Mouse (Mus musculus): ENCODE data around the gene Rpl39. TPM values are rescaled to one million over a fixed set of nuclear protein-coding genes. Genes with fewer than 3 reads are reported as not detected.

The Rpl39 gene
- polyA plus RNA-seq, 1 experiment, result 2,053 TPM

DNA sequence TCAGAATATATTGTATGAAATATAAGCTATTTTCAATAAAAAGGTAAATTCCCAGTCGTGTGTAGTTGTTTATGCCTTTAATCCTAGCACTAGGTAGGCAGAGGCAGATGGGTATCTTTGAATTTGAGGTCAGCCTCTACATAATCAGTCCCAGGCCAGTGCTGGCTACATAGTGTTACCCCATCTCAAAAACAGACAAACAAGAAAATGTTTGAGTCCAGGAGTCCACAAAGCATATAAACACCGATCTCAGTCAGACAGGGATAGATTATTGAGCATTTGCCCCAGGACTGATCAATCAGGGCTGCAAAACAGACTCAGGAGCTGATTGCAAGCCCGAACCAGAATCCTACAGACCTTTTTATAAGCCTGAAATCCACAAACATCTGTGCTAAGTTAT lies 34.4 kb upstream of the Rpl39 start:
- peaks cover 20% of the 10 kb centered on the region for H3K27me3 ChIP-seq (ENCODE audit: control insufficient read depth, insufficient read depth, insufficient read length)
- no peak overlapping the region for H3K4me2 ChIP-seq (ENCODE audit: low read depth)
- no peak overlapping the region for H3K4me3 ChIP-seq
- TF ChIP-seq USF1 (IDR thresholded peaks at IDR 0.05; ENCODE audit: low read depth) (no peak), MYOG (IDR thresholded peaks at IDR 0.05; ENCODE audit: control insufficient read depth in 1 of 3, insufficient read depth in 1 of 3, insufficient read length in 2 of 3, low read depth in 2 of 3) (no peak), SRF (IDR thresholded peaks at IDR 0.05; ENCODE audit: control insufficient read depth, insufficient read length, low read depth) (no peak), POLR2A (IDR thresholded peaks at IDR 0.05; ENCODE audit: insufficient read length, low read depth) (no peak), CEBPB (IDR thresholded peaks at IDR 0.05; ENCODE audit: insufficient read depth, poor library complexity, severe bottlenecking) (no peak), E2F4 (IDR thresholded peaks at IDR 0.05; ENCODE audit: insufficient read depth) (no peak), MYOD1 (IDR thresholded peaks at IDR 0.05; ENCODE audit: control insufficient read depth in 1 of 3, insufficient read length in 2 of 3, low read depth in 2 of 3) (no peak)
- no peaks in the 10 kb centered on the region for H3K79me2 ChIP-seq (ENCODE audit: control insufficient read depth, insufficient read depth)
- H3K36me3 ChIP-seq (ENCODE audit: control insufficient read depth, insufficient read depth), result no peaks in the 10 kb centered on the region
- H3ac ChIP-seq (ENCODE audit: control insufficient read depth, insufficient read length), result no peak overlapping the region

DNA sequence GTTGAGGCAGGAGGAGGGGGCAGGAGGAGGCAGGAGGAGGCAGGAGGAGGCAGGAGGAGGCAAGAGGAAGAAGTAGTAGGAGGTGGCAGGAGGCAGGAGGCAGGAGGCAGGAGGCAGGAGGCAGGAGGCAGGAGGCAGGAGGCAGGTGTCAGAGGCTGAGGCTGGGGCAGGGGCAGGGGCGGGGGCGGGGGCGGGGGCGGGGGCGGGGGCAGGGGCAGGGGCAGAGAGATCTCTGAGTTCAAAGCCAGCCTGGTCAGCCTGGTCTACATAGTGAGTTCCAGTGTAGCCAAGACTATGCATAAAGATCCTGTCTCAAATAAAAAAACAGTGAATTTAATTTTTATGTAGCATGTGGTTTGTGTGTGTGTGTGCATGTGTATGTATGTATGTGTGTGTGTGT lies 31.9 kb upstream of the Rpl39 start:
- TF ChIP-seq MAX (IDR thresholded peaks at IDR 0.05; ENCODE audit: low read depth) (no peak), TCF3 (IDR thresholded peaks at IDR 0.05; ENCODE audit: insufficient read length, low read depth) (no peak), CEBPB (IDR thresholded peaks at IDR 0.05; ENCODE audit: insufficient read depth, poor library complexity, severe bottlenecking) (no peak), E2F4 (IDR thresholded peaks at IDR 0.05; ENCODE audit: insufficient read depth) (no peak), SRF (IDR thresholded peaks at IDR 0.05; ENCODE audit: control insufficient read depth, insufficient read length, low read depth) (no peak), USF1 (IDR thresholded peaks at IDR 0.05; ENCODE audit: low read depth) (no peak), MYOD1 (IDR thresholded peaks at IDR 0.05; ENCODE audit: control insufficient read depth in 1 of 3, insufficient read length in 2 of 3, low read depth in 2 of 3) (no peak), POLR2A (IDR thresholded peaks at IDR 0.05; ENCODE audit: insufficient read length, low read depth) (no peak), POLR2AphosphoS2 (IDR thresholded peaks at IDR 0.05; ENCODE audit: insufficient read length, low read depth) (no peak), TCF12 (IDR thresholded peaks at IDR 0.05; ENCODE audit: insufficient read depth, poor library complexity, severe bottlenecking) (no peak), REST (IDR thresholded peaks at IDR 0.05; ENCODE audit: insufficient read depth, insufficient read length) (no peak), MYOG (IDR thresholded peaks at IDR 0.05; ENCODE audit: control insufficient read depth in 1 of 3, insufficient read depth in 1 of 3, insufficient read length in 2 of 3, low read depth in 2 of 3) (no peak)

DNA sequence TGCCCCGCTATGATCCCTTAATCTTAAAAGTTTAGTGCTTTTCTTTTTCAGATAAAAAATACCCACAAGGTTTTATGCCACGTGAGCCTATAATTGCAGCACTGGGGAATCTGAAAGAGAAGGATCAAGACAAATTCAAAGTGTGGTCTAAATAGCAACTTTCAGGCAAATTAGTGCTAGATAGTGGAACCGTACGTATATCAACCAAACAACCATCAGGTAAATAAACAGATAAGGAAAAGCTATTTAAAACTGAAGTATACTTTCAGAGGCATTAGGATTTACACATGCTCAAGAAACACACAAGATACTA lies 25.6 kb upstream of the Rpl39 start:
- peaks cover 7% of the 10 kb centered on the region for H3K27me3 ChIP-seq (ENCODE audit: control insufficient read depth, insufficient read depth, insufficient read length)
- no peaks in the 10 kb centered on the region for H3K36me3 ChIP-seq (ENCODE audit: control insufficient read depth, insufficient read depth)
- no peak overlapping the region for H3K4me3 ChIP-seq
- H3ac ChIP-seq (ENCODE audit: control insufficient read depth, insufficient read length), result no peak overlapping the region
- TF ChIP-seq E2F4 (IDR thresholded peaks at IDR 0.05; ENCODE audit: insufficient read depth), result no peak
- TF ChIP-seq POLR2AphosphoS2 (IDR thresholded peaks at IDR 0.05; ENCODE audit: insufficient read length, low read depth), result no peak
- no peak for TF ChIP-seq REST (IDR thresholded peaks at IDR 0.05; ENCODE audit: insufficient read depth, insufficient read length)
- no peak for TF ChIP-seq MAX (IDR thresholded peaks at IDR 0.05; ENCODE audit: low read depth)
- no peak for TF ChIP-seq SRF (IDR thresholded peaks at IDR 0.05; ENCODE audit: control insufficient read depth, insufficient read length, low read depth)
- no peak for TF ChIP-seq POLR2A (IDR thresholded peaks at IDR 0.05; ENCODE audit: insufficient read length, low read depth)
- no peak for TF ChIP-seq MYOG (IDR thresholded peaks at IDR 0.05; ENCODE audit: control insufficient read depth in 1 of 3, insufficient read depth in 1 of 3, insufficient read length in 2 of 3, low read depth in 2 of 3)
- TF ChIP-seq CEBPB (IDR thresholded peaks at IDR 0.05; ENCODE audit: insufficient read depth, poor library complexity, severe bottlenecking), result no peak
- no peak for TF ChIP-seq TCF12 (IDR thresholded peaks at IDR 0.05; ENCODE audit: insufficient read depth, poor library complexity, severe bottlenecking)
- no peak for TF ChIP-seq TCF3 (IDR thresholded peaks at IDR 0.05; ENCODE audit: insufficient read length, low read depth)
- no peak for TF ChIP-seq MYOD1 (IDR thresholded peaks at IDR 0.05; ENCODE audit: control insufficient read depth in 1 of 3, insufficient read length in 2 of 3, low read depth in 2 of 3)
- TF ChIP-seq USF1 (IDR thresholded peaks at IDR 0.05; ENCODE audit: low read depth), result no peak
- peak overlapping the region; percentile 34 for H3K4me2 ChIP-seq (ENCODE audit: low read depth)
- peaks cover 9% of the 10 kb centered on the region for H3K79me2 ChIP-seq (ENCODE audit: control insufficient read depth, insufficient read depth)

More for the DNA sequence above, 31.9 kb upstream of the Rpl39 start:
- no peaks in the 10 kb centered on the region for H3K36me3 ChIP-seq (ENCODE audit: control insufficient read depth, insufficient read depth)
- H3K4me2 ChIP-seq (ENCODE audit: low read depth), result no peak overlapping the region
- no peak overlapping the region for H3ac ChIP-seq (ENCODE audit: control insufficient read depth, insufficient read length)
- H3K79me2 ChIP-seq (ENCODE audit: control insufficient read depth, insufficient read depth), result no peaks in the 10 kb centered on the region
- H3K4me3 ChIP-seq, result no peak overlapping the region
- H3K27me3 ChIP-seq (ENCODE audit: control insufficient read depth, insufficient read depth, insufficient read length), result peaks cover 20% of the 10 kb centered on the region

DNA sequence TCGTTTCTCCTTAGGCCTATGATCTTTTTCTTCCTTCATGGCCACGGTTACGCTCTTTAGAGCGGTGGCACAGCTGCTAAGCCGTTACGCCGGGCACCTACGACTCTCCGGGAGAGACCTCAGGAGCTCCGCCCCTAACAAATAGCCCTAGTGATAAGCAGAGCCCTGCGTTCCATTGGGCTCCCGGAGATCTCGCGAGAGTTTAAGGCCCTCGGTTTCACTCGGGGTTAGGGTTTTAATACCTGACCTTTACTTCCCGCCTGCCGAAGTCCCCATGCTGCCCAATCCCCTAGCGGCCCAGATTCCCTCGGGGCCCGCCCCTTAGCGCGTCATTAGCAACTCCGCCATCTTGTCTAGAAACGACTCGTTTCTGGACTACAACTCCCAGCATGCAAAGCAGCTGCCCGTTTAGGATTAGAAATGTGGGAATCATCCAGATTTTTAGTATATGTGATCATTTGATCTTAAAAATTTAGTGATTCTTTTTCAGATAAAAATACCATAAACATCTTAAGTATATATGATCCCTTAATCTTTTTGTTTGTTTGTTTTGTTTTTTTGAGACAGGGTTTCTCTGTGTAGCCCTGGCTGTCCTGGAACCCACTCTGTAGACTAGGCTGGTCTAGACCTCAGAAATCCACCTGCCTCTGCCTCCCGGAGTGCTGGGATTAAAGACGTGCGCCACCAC lies 25.1 kb upstream of the Rpl39 start, which contains the start of gene Upf3b:
Gene Upf3b (minus strand): TSS at position 130 of the 688 bp plus-strand sequence.
- Histone ChIP-seq H3K4me2 (ENCODE audit: low read depth) (peak within 1 kb of the TSS; percentile 84), H3ac (ENCODE audit: control insufficient read depth, insufficient read length) (peak within 1 kb of the TSS; percentile 4), H3K27me3 (ENCODE audit: control insufficient read depth, insufficient read depth, insufficient read length) (peaks cover 2% of the 10 kb centered on the region), H3K79me2 (ENCODE audit: control insufficient read depth, insufficient read depth) (peaks cover 9% of the 10 kb centered on the region), H3K36me3 (ENCODE audit: control insufficient read depth, insufficient read depth) (no peaks in the 10 kb centered on the region), H3K4me3 (peak within 1 kb of the TSS; percentile 50)
- TF ChIP-seq E2F4 (IDR thresholded peaks at IDR 0.05; ENCODE audit: insufficient read depth) (no peak), TCF12 (IDR thresholded peaks at IDR 0.05; ENCODE audit: insufficient read depth, poor library complexity, severe bottlenecking) (no peak), MYOG (IDR thresholded peaks at IDR 0.05; ENCODE audit: control insufficient read depth in 1 of 3, insufficient read depth in 1 of 3, insufficient read length in 2 of 3, low read depth in 2 of 3) (peak in 1 of 3 experiments; percentile 27), MYOD1 (IDR thresholded peaks at IDR 0.05; ENCODE audit: control insufficient read depth in 1 of 3, insufficient read length in 2 of 3, low read depth in 2 of 3) (peak in 1 of 3 experiments; percentile 21), SRF (IDR thresholded peaks at IDR 0.05; ENCODE audit: control insufficient read depth, insufficient read length, low read depth) (no peak), USF1 (IDR thresholded peaks at IDR 0.05; ENCODE audit: low read depth) (no peak), TCF3 (IDR thresholded peaks at IDR 0.05; ENCODE audit: insufficient read length, low read depth) (no peak), MAX (IDR thresholded peaks at IDR 0.05; ENCODE audit: low read depth) (no peak), CEBPB (IDR thresholded peaks at IDR 0.05; ENCODE audit: insufficient read depth, poor library complexity, severe bottlenecking) (no peak), POLR2AphosphoS2 (IDR thresholded peaks at IDR 0.05; ENCODE audit: insufficient read length, low read depth) (peak; percentile 66), POLR2A (IDR thresholded peaks at IDR 0.05; ENCODE audit: insufficient read length, low read depth) (peak; percentile 65), REST (IDR thresholded peaks at IDR 0.05; ENCODE audit: insufficient read depth, insufficient read length) (no peak)

Data from myocyte (in vitro differentiated cells).